Mouse (Mus musculus): Measurements from ENCODE around the gene Hmgb1. TPM values are rescaled to one million over a fixed set of nuclear protein-coding genes. Genes with fewer than 3 reads are reported as not detected.

Gene Hmgb1
- 173 and 188 TPM in 2 replicates for polyA plus RNA-seq (2012; rRNA removed)

DNA sequence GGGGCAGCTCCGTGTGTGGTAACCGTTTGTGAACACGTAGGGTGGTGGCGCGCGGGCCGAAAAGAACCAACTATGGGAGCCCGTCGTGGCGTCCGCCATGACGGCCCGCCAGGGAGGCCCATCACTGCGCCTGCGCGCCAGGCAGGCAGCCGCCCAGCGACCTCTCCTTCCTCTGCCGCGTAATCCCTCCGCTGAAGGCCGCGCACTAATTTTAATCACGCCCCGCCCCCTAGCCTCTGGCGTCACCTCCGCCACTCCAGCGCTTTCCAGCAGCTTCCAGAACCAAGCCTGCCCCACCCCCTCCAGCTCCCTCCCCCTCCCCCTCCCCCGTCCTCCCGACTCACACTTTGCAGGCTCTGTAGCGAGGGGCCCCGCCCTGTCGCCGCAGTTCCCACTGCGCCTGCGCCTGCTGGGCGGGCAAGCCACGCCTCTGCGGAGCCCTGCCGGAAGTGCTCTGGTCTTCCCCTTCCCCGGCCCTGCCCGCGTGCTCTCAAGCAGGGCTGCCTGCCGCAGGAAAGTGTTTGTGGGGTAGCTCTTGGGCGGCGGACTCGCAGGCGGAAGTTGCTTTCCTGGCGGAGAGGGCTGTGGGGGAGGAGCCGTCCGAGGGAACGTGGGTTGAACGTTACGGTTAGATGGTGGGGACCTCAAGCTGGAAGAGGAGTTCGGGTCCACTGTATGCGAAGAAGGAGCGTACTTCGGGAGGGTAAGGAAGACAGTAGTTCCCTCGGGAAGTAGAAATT, at the start of gene Hmgb1, which contains the start of gene Uspl1:
Gene Hmgb1 (minus strand): TSS at position 386 of the 740 bp plus-strand sequence.
Gene Uspl1 (plus strand): TSS at position 247 of the 740 bp plus-strand sequence.
- Histone ChIP-seq H3K4me1 (ENCODE audit: control insufficient read depth, insufficient read depth, low read length) (no peaks in the 10 kb centered on the region), H3K27ac (ENCODE audit: insufficient read depth, low read length) (peak within 1 kb of the TSS; percentile 96), H3K4me3 (ENCODE audit: insufficient read depth, low read length) (peak within 1 kb of the TSS; percentile 53)
- TF ChIP-seq POLR2A (IDR thresholded peaks at IDR 0.05; ENCODE audit: extremely low read depth, insufficient read depth, low read length) (peak; percentile 95), CTCF (IDR thresholded peaks at IDR 0.05; ENCODE audit: extremely low read depth, insufficient read depth, low read length) (no peak)

DNA sequence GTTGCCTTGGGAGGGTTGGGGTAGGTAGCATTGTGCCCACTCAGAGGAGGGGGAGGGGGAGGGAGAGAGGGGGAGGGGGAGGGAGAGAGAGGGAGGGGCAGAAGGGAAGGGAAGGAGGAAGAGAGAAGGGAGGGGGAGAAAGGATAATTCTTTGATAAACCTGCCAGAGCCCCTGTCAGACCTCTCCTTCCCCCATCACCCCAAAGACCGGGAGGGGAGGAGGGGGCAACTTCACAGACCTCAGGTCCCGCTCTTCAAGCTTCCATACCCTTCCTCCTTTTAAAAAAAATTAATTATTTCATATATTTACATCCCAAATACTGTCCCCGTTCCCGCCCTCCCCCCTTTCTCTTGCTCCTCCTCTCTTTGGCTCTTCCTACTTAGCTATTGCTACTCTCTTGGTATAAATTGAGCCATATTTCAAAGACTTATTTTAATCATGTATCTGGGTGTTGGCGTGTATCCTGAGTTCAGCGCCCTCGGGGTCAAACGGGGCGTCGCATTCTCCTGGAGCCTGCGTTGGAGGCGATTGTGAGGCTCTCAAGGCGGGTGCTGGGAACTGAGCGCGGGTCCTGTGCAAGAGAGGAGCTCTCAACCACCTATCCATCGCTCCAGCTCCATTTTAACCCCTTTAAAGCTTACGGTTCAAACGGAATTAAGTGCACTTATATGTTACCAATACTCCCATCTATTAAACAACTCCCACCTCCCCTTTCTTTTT, 45.5 kb upstream of the Hmgb1 start:
- Histone ChIP-seq H3K4me1 (ENCODE audit: control insufficient read depth, insufficient read depth, low read length) (no peaks in the 10 kb centered on the region), H3K4me3 (ENCODE audit: insufficient read depth, low read length) (peak overlapping the region; percentile 42), H3K27ac (ENCODE audit: insufficient read depth, low read length) (0 out of 2 replicates have a peak overlapping the region, but pooled peaks have one; percentile 22)
- no peak for TF ChIP-seq POLR2A (IDR thresholded peaks at IDR 0.05; ENCODE audit: extremely low read depth, insufficient read depth, low read length)
- TF ChIP-seq CTCF (IDR thresholded peaks at IDR 0.05; ENCODE audit: extremely low read depth, insufficient read depth, low read length), result no peak

DNA sequence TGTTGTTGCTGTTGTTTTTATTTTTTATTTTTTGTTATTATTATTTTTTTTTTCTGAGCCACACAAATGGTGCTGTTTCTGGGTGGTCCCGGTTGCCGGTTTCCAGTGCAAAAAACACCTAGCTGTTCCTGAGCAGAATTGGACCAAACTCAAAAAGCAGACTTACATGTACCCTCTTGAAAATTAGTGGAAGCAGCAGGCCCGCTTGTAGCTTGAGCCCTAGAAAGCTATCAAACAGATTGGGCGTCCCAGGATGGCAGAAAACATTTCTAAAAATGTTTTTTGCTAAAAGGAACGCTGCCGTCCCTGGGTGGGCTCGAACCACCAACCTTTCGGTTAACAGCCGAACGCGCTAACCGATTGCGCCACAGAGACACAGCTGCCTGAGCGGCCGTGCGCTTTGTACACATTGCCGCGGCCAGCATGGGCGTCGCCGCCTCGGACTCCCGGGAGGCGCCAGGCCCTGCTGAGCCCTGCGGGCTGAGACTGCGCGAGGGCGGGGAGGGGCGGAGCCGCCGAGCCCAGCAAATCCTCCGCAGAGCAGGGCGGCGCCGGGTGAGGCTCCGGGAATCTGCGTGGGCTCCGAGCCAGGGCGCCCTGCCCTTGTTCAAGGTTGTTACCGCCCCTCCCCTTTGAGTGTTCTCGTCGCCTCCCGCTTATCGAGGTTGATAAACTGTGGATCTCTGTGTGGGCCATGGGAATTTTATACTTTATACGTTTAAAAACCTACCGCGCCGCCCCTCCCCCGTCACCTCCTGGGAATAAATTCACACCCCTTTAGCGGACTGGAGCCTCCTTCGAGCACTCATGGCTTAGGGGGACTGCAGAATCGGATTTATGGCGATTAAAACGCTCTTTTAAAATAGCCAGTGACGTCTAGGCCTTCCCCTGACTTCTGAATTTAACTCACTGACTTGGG, 44.7 kb upstream of the Hmgb1 start:
- H3K4me1 ChIP-seq (ENCODE audit: control insufficient read depth, insufficient read depth, low read length), result peaks cover 3% of the 10 kb centered on the region
- H3K4me3 ChIP-seq (ENCODE audit: insufficient read depth, low read length), result peak overlapping the region; percentile 42
- peak overlapping the region; percentile 22; the same call in 1 of the 2 replicates for H3K27ac ChIP-seq (ENCODE audit: insufficient read depth, low read length)
- TF ChIP-seq POLR2A (IDR thresholded peaks at IDR 0.05; ENCODE audit: extremely low read depth, insufficient read depth, low read length) (peak; percentile 42; the same call in 1 of the 2 replicates), CTCF (IDR thresholded peaks at IDR 0.05; ENCODE audit: extremely low read depth, insufficient read depth, low read length) (no peak)

DNA sequence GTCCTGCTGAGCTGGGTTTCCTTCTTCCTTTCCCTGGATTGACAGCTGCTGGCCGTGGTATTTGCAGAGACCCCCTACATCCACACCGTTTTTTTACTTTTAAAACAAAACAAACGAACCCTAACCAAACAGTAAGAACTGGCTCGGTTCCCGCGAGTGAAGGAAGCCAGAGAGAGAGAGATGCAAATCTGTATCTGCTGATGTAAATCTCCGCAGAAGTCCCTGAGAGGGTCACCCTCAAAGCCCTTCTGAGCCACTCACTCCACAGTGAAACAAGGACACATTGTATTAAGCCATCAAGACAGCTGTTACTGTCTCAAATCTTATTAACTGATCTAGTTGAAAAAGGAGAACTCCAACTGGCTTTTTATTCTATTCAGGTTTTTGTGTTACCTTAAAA, 40.4 kb upstream of the Hmgb1 start:
- TF ChIP-seq POLR2A (IDR thresholded peaks at IDR 0.05; ENCODE audit: extremely low read depth, insufficient read depth, low read length) (no peak), CTCF (IDR thresholded peaks at IDR 0.05; ENCODE audit: extremely low read depth, insufficient read depth, low read length) (no peak)
- Histone ChIP-seq H3K4me1 (ENCODE audit: control insufficient read depth, insufficient read depth, low read length) (peaks cover 3% of the 10 kb centered on the region), H3K27ac (ENCODE audit: insufficient read depth, low read length) (no peak overlapping the region), H3K4me3 (ENCODE audit: insufficient read depth, low read length) (no peak overlapping the region)

DNA sequence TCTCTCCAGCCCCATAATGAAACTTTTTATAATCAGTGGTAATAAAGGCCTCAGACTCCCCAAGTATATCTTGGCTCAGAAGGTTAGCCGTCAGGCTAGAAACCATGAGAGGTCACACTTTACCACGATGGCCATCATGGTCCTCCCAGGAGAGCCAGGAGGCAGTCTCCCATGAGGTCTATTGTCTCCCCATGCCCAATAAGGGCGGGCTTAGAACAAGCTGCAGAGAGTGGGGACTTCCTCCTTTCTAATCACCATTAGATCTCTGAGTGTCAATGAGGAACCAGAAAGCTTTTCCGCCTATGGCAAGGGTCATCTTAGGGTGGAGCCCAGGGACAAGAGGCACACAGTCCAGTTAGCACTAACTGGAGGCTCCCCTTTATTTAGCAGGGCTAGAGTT, 37.1 kb upstream of the Hmgb1 start:
- TF ChIP-seq POLR2A (IDR thresholded peaks at IDR 0.05; ENCODE audit: extremely low read depth, insufficient read depth, low read length) (no peak), CTCF (IDR thresholded peaks at IDR 0.05; ENCODE audit: extremely low read depth, insufficient read depth, low read length) (no peak)
- H3K4me1 ChIP-seq (ENCODE audit: control insufficient read depth, insufficient read depth, low read length), result peaks cover 3% of the 10 kb centered on the region
- no peak overlapping the region for H3K4me3 ChIP-seq (ENCODE audit: insufficient read depth, low read length)
- H3K27ac ChIP-seq (ENCODE audit: insufficient read depth, low read length), result no peak overlapping the region

DNA sequence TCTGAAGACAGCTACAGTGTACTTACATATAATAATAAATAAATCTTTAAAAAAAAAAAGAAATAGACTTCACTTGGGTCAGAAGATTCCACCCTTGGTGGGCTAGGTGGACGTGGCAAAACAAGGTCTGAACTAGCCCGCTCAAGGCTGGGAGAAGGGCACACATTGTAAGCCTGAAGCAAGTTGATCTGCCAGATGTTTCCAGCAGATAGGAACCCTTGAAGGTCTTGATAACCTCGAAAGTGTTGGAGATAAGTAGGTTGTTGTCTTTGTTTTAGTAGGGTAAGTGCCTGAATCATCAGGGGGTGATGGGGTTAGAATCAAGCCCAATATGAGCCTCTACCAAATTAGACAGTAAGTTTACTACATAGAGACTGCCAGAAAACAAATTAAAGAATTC, 35.2 kb upstream of the Hmgb1 start:
- Histone ChIP-seq H3K4me1 (ENCODE audit: control insufficient read depth, insufficient read depth, low read length) (peaks cover 2% of the 10 kb centered on the region), H3K4me3 (ENCODE audit: insufficient read depth, low read length) (no peak overlapping the region), H3K27ac (ENCODE audit: insufficient read depth, low read length) (no peak overlapping the region)
- no peak for TF ChIP-seq CTCF (IDR thresholded peaks at IDR 0.05; ENCODE audit: extremely low read depth, insufficient read depth, low read length)
- no peak for TF ChIP-seq POLR2A (IDR thresholded peaks at IDR 0.05; ENCODE audit: extremely low read depth, insufficient read depth, low read length)

DNA sequence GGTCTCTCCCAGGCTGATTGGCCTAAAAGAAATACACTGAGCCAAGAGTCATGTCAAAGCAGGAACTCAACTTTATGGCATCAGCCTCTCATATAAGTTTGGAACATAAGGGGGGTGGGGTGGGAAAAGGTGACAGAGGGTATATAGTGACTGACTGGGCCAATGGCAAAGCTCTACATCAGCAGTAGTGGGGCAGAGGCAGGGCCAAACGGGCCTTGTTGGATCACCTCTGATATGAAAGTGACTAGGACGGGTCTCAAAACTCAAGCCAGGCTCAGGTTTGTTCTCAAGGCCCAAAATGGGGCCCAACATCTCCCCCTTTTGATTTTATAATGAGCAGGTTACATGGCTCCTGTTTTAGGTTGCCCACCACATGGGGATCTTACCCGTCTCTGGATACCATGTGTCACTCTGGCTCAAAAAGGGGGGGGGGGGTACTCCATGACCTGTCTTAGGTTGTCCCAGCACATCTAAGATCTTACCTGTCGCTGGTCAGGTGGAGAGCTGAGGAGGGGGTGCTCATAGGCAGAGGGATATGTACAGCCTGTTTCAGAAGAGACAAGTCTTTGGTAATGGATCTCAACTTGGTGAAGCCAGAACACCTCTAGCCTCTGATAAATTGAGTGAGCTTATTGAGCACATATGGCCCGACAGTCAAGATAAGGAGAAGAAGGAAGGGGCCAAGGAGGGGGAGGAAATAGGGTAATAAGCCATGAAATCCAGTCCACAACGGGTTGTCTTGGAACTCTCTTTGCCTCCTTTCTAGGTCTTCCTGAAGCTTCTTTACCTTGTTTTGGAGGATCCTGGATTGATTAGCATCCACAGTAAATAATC, 33.5 kb upstream of the Hmgb1 start:
- no peak overlapping the region for H3K4me3 ChIP-seq (ENCODE audit: insufficient read depth, low read length)
- no peak overlapping the region for H3K27ac ChIP-seq (ENCODE audit: insufficient read depth, low read length)
- TF ChIP-seq POLR2A (IDR thresholded peaks at IDR 0.05; ENCODE audit: extremely low read depth, insufficient read depth, low read length) (no peak), CTCF (IDR thresholded peaks at IDR 0.05; ENCODE audit: extremely low read depth, insufficient read depth, low read length) (no peak)
- H3K4me1 ChIP-seq (ENCODE audit: control insufficient read depth, insufficient read depth, low read length), result no peaks in the 10 kb centered on the region

DNA sequence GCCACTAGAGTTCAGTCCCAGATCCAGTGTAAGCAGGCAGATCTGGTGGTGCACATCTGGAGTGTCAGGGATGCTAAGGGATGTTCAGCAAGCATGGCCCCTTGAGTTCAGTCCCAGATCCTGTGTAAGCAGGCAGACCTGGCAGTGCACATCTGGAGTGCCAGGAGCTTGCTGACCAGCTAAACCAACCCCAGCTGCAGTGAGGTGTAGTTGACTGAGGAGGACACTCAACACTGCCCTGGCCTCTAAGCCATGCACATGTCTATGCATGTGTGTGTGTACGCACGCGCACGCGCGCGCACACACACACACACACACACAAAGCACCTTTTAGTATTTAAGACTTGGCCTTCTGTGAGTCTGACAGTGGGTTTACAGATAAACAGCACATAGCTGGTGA, 31.3 kb upstream of the Hmgb1 start:
- Histone ChIP-seq H3K4me3 (ENCODE audit: insufficient read depth, low read length) (no peak overlapping the region), H3K27ac (ENCODE audit: insufficient read depth, low read length) (no peak overlapping the region), H3K4me1 (ENCODE audit: control insufficient read depth, insufficient read depth, low read length) (no peaks in the 10 kb centered on the region)
- TF ChIP-seq CTCF (IDR thresholded peaks at IDR 0.05; ENCODE audit: extremely low read depth, insufficient read depth, low read length) (no peak), POLR2A (IDR thresholded peaks at IDR 0.05; ENCODE audit: extremely low read depth, insufficient read depth, low read length) (no peak)
